Mouse (Mus musculus) lung, postnatal 0 days (tissue): Measurements from ENCODE around the gene Tspan13. TPM values are rescaled to one million over a fixed set of nuclear protein-coding genes. Genes with fewer than 3 reads are reported as not detected.

Source experiments
- ATAC-seq: fragments of 200-750 bp; cut with Nextera tagmentation; 2 replicates; pipeline ENCODE4 v1.8.0; 2017; ENCODE audit warnings: moderate library complexity
- DNase-seq: peaks from one replicate; pipeline ENCODE4 v3.0.0-alpha.2; 2016; ENCODE audit warnings: low spot score
- H3K27ac ChIP-seq: fragments of 300-500 bp; sonication (generic); 2 replicates; pipeline ENCODE4 v1.5.1; 2014; ENCODE audit warnings: antibody characterized with exemption, mild to moderate bottlenecking, low read length, mixed read lengths
- H3K27me3 ChIP-seq: fragments of 300-500 bp; sonication (generic); replicated peaks from 2 replicates; pipeline ENCODE4 v1.6.1; 2014; ENCODE audit warnings: low read length, mixed read lengths; ENCODE audit not compliant: insufficient read depth
- H3K36me3 ChIP-seq: fragments of 300-500 bp; sonication (generic); 2 replicates; pipeline ENCODE4 v1.6.1; 2014; ENCODE audit warnings: low read length, mixed read lengths; ENCODE audit not compliant: insufficient read depth
- H3K4me1 ChIP-seq: fragments of 300-500 bp; sonication (generic); 2 replicates; pipeline ENCODE4 v1.6.1; 2014; ENCODE audit warnings: antibody characterized with exemption, low read depth, low read length, mixed read lengths; ENCODE audit not compliant: insufficient read depth
- H3K4me2 ChIP-seq: fragments of 300-500 bp; sonication (generic); replicated peaks from 2 replicates; pipeline ENCODE4 v1.6.1; 2014; ENCODE audit warnings: low read depth, mild to moderate bottlenecking, low read length, moderate library complexity, mixed read lengths
- H3K4me3 ChIP-seq: fragments of 300-500 bp; sonication (generic); 2 replicates; pipeline ENCODE4 v1.5.1; 2014; ENCODE audit warnings: low read depth, low read length
- H3K9ac ChIP-seq: fragments of 300-500 bp; sonication (generic); replicated peaks from 2 replicates; pipeline ENCODE4 v1.6.1; 2014; ENCODE audit warnings: low read depth, mild to moderate bottlenecking
- H3K9me3 ChIP-seq: fragments of 300-500 bp; sonication (generic); 2 replicates; pipeline ENCODE4 v1.6.1; 2016; ENCODE audit warnings: low read length, mixed read lengths
- CTCF ChIP-seq: IDR thresholded peaks from 2 replicates; pipeline ENCODE4 v1.5.1; 2016; ENCODE audit warnings: antibody characterized with exemption, mild to moderate bottlenecking
- EP300 ChIP-seq: IDR thresholded peaks from 2 replicates; pipeline ENCODE4 v1.6.1; 2016; ENCODE audit warnings: antibody characterized with exemption, mild to moderate bottlenecking, control low read depth
- WGBS: fragments of 180-500 bp; shearing (Covaris S2); extraction: QIAGEN DNeasy Blood & Tissue Kit; methylation state at CpG from one replicate; pipeline ENCODE4 v1.1.7; 2014; 5-methylcytosine and 5-hydroxymethylcytosine counted together
- polyA plus RNA-seq: library from polyadenylated mRNA; unstranded; fragments of >200 nt; fragmentation: Nextera tagmentation; extraction: Ambion mirVana; gene quantifications from 2 replicates; pipeline ENCODE4 v1.2.1, GENCODE M21; 2015

Tspan13 gene
- polyA plus RNA-seq, 1 experiment from 2014 or later: 255 TPM

- H3K9ac ChIP-seq: no peak overlapping the region
- H3K4me1 ChIP-seq: no peaks in the 10 kb centered on the region
- H3K36me3 ChIP-seq: no peaks in the 10 kb centered on the region
- H3K9me3 ChIP-seq: no peaks in the 10 kb centered on the region
- 78% methylated on average over 2 of the region's 2 CpGs for WGBS
- TF ChIP-seq CTCF (peak; percentile 25), EP300 (no peak)
- H3K4me3 ChIP-seq: no peak overlapping the region
- H3K27ac ChIP-seq: no peak overlapping the region
- DNase-seq: no peak
- no peak for ATAC-seq
- no peak overlapping the region for H3K4me2 ChIP-seq
- no peaks in the 10 kb centered on the region for H3K27me3 ChIP-seq
Measured at GRCm38 (mm10) chr12:36017791-36018190, 24.5 kb downstream of the Tspan13 start.

GRCm38 (mm10) chr12:36013216-36013910 lies 28.9 kb downstream of the Tspan13 start:
- Histone ChIP-seq H3K4me1 (peaks cover 6% of the 10 kb centered on the region; the same call in 1 of the 2 replicates), H3K9ac (no peak overlapping the region), H3K4me2 (no peak overlapping the region), H3K36me3 (no peaks in the 10 kb centered on the region), H3K9me3 (no peaks in the 10 kb centered on the region), H3K27me3 (no peaks in the 10 kb centered on the region), H3K4me3 (no peak overlapping the region), H3K27ac (no peak overlapping the region)
- no peak for TF ChIP-seq EP300
- no peak for TF ChIP-seq CTCF
- no peak for ATAC-seq
- 69% methylated on average over 7 of the region's 7 CpGs for WGBS
- no peak for DNase-seq

- ATAC-seq (peak; percentile 67), DNase-seq (peak; percentile 42)
- Histone ChIP-seq H3K4me2 (no peak overlapping the region), H3K9me3 (no peaks in the 10 kb centered on the region), H3K36me3 (no peaks in the 10 kb centered on the region), H3K4me1 (peaks cover 11% of the 10 kb centered on the region; the same call in 1 of the 2 replicates), H3K9ac (no peak overlapping the region), H3K27ac (peak overlapping the region; percentile 39), H3K27me3 (no peaks in the 10 kb centered on the region), H3K4me3 (no peak overlapping the region)
- 0 out of 2 replicates have a peak, but pooled peaks have one; percentile 23 for TF ChIP-seq EP300
- TF ChIP-seq CTCF: no peak
- 20% methylated on average over 6 of the region's 6 CpGs for WGBS
Measured at GRCm38 (mm10) chr12:36008364-36009047, 33.8 kb downstream of the Tspan13 start.

GRCm38 (mm10) chr12:36007581-36007980 lies 34.7 kb downstream of the Tspan13 start:
- Histone ChIP-seq H3K27me3 (no peaks in the 10 kb centered on the region), H3K27ac (0 out of 2 replicates have a peak overlapping the region, but pooled peaks have one; percentile 26), H3K4me3 (no peak overlapping the region), H3K9ac (no peak overlapping the region), H3K4me1 (peaks cover 11% of the 10 kb centered on the region; the same call in 1 of the 2 replicates), H3K9me3 (no peaks in the 10 kb centered on the region), H3K36me3 (no peaks in the 10 kb centered on the region), H3K4me2 (no peak overlapping the region)
- WGBS: 28% methylated on average over 2 of the region's 2 CpGs
- DNase-seq (peak; percentile 57), ATAC-seq (peak; percentile 43)
- TF ChIP-seq CTCF: no peak
- no peak for TF ChIP-seq EP300

- H3K9ac ChIP-seq: no peak overlapping the region
- TF ChIP-seq EP300 (no peak), CTCF (no peak)
- H3K36me3 ChIP-seq: no peaks in the 10 kb centered on the region
- no peaks in the 10 kb centered on the region for H3K27me3 ChIP-seq
- no peak overlapping the region for H3K4me2 ChIP-seq
- H3K4me1 ChIP-seq: peaks cover 11% of the 10 kb centered on the region; the same call in 1 of the 2 replicates
- no peaks in the 10 kb centered on the region for H3K9me3 ChIP-seq
- no peak for ATAC-seq
- DNase-seq: no peak
- WGBS: 73% methylated on average over 4 of the region's 4 CpGs
- H3K27ac ChIP-seq: no peak overlapping the region
- no peak overlapping the region for H3K4me3 ChIP-seq
Measured at GRCm38 (mm10) chr12:36004714-36005113, 37.6 kb downstream of the Tspan13 start.

GRCm38 (mm10) chr12:35995799-35996198 lies 46.5 kb downstream of the Tspan13 start:
- H3K9me3 ChIP-seq: no peaks in the 10 kb centered on the region
- TF ChIP-seq EP300 (no peak), CTCF (peak; percentile 80)
- no peak overlapping the region for H3K9ac ChIP-seq
- H3K36me3 ChIP-seq: no peaks in the 10 kb centered on the region
- peak; percentile 72 for DNase-seq
- H3K4me2 ChIP-seq: no peak overlapping the region
- peak; percentile 61; the same call in 1 of the 2 replicates for ATAC-seq
- no peak overlapping the region for H3K4me3 ChIP-seq
- no peak overlapping the region for H3K27ac ChIP-seq
- WGBS: 25% methylated on average over 5 of the region's 5 CpGs
- no peaks in the 10 kb centered on the region for H3K4me1 ChIP-seq
- no peaks in the 10 kb centered on the region for H3K27me3 ChIP-seq
